Mouse (Mus musculus): ENCODE data around the gene Cdh13. TPM values are rescaled to one million over a fixed set of nuclear protein-coding genes. Genes with fewer than 3 reads are reported as not detected.

The Cdh13 gene
- polyA plus RNA-seq, 1 experiment, result 18.4 TPM

- TF ChIP-seq CTCF (IDR thresholded peaks at IDR 0.05; ENCODE audit: borderline replicate concordance, insufficient read depth, low read depth, low read length) (no peak), POLR2A (IDR thresholded peaks at IDR 0.05; ENCODE audit: borderline replicate concordance, insufficient read depth, low read length) (no peak)
- Histone ChIP-seq H3K4me1 (ENCODE audit: control insufficient read depth, insufficient read depth, low read length) (no peaks in the 10 kb centered on the region), H3K4me3 (replicated peaks; ENCODE audit: insufficient read depth, low read depth, low read length) (no peak overlapping the region), H3K27ac (ENCODE audit: insufficient read depth, low read length) (no peak overlapping the region), H3K27me3 (ENCODE audit: control insufficient read depth, insufficient read depth, low read length) (no peaks in the 10 kb centered on the region)
- peak in 1 of 2 experiments; percentile 13 for DNase-seq
- 94% methylated on average over 3 of the region's 3 CpGs for WGBS
These were observed 181.9 kb downstream of the Cdh13 start for GRCm38 (mm10) chr8:118465330-118465948.

- 65% methylated on average over 9 of the region's 9 CpGs for WGBS
These were observed 194.1 kb downstream of the Cdh13 start for GRCm38 (mm10) chr8:118477587-118477986.

GRCm38 (mm10) chr8:118488735-118489134, 205.2 kb downstream of the Cdh13 start:
- 25% methylated on average over 4 of the region's 4 CpGs for WGBS
- DNase-seq, result no peak
- Histone ChIP-seq H3K27ac (ENCODE audit: insufficient read depth, low read length) (no peak overlapping the region), H3K4me1 (ENCODE audit: control insufficient read depth, insufficient read depth, low read length) (no peaks in the 10 kb centered on the region), H3K27me3 (ENCODE audit: control insufficient read depth, insufficient read depth, low read length) (no peaks in the 10 kb centered on the region), H3K4me3 (replicated peaks; ENCODE audit: insufficient read depth, low read depth, low read length) (no peak overlapping the region)
- TF ChIP-seq CTCF (IDR thresholded peaks at IDR 0.05; ENCODE audit: borderline replicate concordance, insufficient read depth, low read depth, low read length), result no peak
- no peak for TF ChIP-seq POLR2A (IDR thresholded peaks at IDR 0.05; ENCODE audit: borderline replicate concordance, insufficient read depth, low read length)

More at GRCm38 (mm10) chr8:118477587-118477986, 194.1 kb downstream of the Cdh13 start:
- no peak for TF ChIP-seq CTCF (IDR thresholded peaks at IDR 0.05; ENCODE audit: borderline replicate concordance, insufficient read depth, low read depth, low read length)
- TF ChIP-seq POLR2A (IDR thresholded peaks at IDR 0.05; ENCODE audit: borderline replicate concordance, insufficient read depth, low read length), result no peak
- peak in 1 of 2 experiments; percentile 7 for DNase-seq
- H3K4me1 ChIP-seq (ENCODE audit: control insufficient read depth, insufficient read depth, low read length), result no peaks in the 10 kb centered on the region
- no peaks in the 10 kb centered on the region; the same call in 1 of the 2 replicates for H3K27me3 ChIP-seq (ENCODE audit: control insufficient read depth, insufficient read depth, low read length)
- H3K4me3 ChIP-seq (replicated peaks; ENCODE audit: insufficient read depth, low read depth, low read length), result no peak overlapping the region
- H3K27ac ChIP-seq (ENCODE audit: insufficient read depth, low read length), result no peak overlapping the region

GRCm38 (mm10) chr8:118502509-118502908, 219.0 kb downstream of the Cdh13 start:
- no peaks in the 10 kb centered on the region for H3K27me3 ChIP-seq (ENCODE audit: control insufficient read depth, insufficient read depth, low read length)
- no peaks in the 10 kb centered on the region for H3K4me1 ChIP-seq (ENCODE audit: control insufficient read depth, insufficient read depth, low read length)
- TF ChIP-seq CTCF (IDR thresholded peaks at IDR 0.05; ENCODE audit: borderline replicate concordance, insufficient read depth, low read depth, low read length), result no peak
- no peak for TF ChIP-seq POLR2A (IDR thresholded peaks at IDR 0.05; ENCODE audit: borderline replicate concordance, insufficient read depth, low read length)
- no peak for DNase-seq
- H3K27ac ChIP-seq (ENCODE audit: insufficient read depth, low read length), result no peak overlapping the region
- H3K4me3 ChIP-seq (replicated peaks; ENCODE audit: insufficient read depth, low read depth, low read length), result no peak overlapping the region
- WGBS, result 80% methylated on average over 8 of the region's 8 CpGs

DNA sequence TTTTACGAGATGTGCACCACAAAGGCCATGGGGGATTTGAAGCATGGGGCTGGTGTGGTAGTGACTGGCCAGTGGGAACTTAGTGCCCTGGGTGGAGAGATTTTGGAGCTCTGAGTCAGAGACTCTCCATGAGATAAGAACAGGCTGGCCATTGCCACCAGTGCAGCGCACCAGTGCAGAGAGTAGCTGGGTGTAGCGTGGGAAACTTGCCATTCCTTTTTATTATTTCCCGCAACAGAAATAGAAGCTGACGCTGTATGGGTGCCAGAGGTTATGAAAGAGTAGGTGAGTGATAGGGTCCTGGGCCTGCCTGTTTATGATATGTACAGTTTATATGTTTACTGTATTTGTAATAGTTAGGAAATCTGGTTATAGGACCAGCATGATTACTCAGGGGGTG, 225.9 kb downstream of the Cdh13 start:
- Histone ChIP-seq H3K4me3 (replicated peaks; ENCODE audit: insufficient read depth, low read depth, low read length) (no peak overlapping the region), H3K27ac (ENCODE audit: insufficient read depth, low read length) (no peak overlapping the region), H3K27me3 (ENCODE audit: control insufficient read depth, insufficient read depth, low read length) (no peaks in the 10 kb centered on the region; the same call in 1 of the 2 replicates), H3K4me1 (ENCODE audit: control insufficient read depth, insufficient read depth, low read length) (no peaks in the 10 kb centered on the region)
- no peak for TF ChIP-seq CTCF (IDR thresholded peaks at IDR 0.05; ENCODE audit: borderline replicate concordance, insufficient read depth, low read depth, low read length)
- TF ChIP-seq POLR2A (IDR thresholded peaks at IDR 0.05; ENCODE audit: borderline replicate concordance, insufficient read depth, low read length), result no peak
- no peak for DNase-seq
- WGBS, result 98% methylated on average over 5 of the region's 5 CpGs

DNA sequence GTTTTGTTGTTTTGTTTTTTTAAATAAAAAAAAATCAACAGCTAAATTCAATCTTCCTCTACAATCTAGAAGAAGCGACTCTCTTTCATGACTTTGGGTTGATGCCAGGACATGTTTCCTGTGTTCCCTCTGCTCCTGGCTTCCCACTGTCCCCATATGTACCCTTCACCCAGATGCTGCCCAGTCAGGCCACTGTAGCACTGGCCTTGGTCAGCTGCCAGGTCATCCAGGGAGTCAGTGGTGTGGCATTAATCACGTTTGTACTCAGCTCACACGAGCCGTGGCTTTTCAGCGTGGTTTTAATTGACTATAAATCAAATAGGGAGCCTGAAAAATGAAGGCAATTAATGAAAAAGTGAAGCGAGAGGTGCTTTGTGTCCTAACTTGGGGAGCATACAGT, 229.7 kb downstream of the Cdh13 start:
- DNase-seq, result no peak
- H3K4me3 ChIP-seq (replicated peaks; ENCODE audit: insufficient read depth, low read depth, low read length), result no peak overlapping the region
- H3K4me1 ChIP-seq (ENCODE audit: control insufficient read depth, insufficient read depth, low read length), result peaks cover 14% of the 10 kb centered on the region
- H3K27ac ChIP-seq (ENCODE audit: insufficient read depth, low read length), result no peak overlapping the region
- H3K27me3 ChIP-seq (ENCODE audit: control insufficient read depth, insufficient read depth, low read length), result no peaks in the 10 kb centered on the region; the same call in 1 of the 2 replicates
- TF ChIP-seq POLR2A (IDR thresholded peaks at IDR 0.05; ENCODE audit: borderline replicate concordance, insufficient read depth, low read length), result no peak
- no peak for TF ChIP-seq CTCF (IDR thresholded peaks at IDR 0.05; ENCODE audit: borderline replicate concordance, insufficient read depth, low read depth, low read length)
- 62% methylated on average over 6 of the region's 6 CpGs for WGBS

- peaks cover 19% of the 10 kb centered on the region for H3K4me1 ChIP-seq (ENCODE audit: control insufficient read depth, insufficient read depth, low read length)
- TF ChIP-seq CTCF (IDR thresholded peaks at IDR 0.05; ENCODE audit: borderline replicate concordance, insufficient read depth, low read depth, low read length) (no peak), POLR2A (IDR thresholded peaks at IDR 0.05; ENCODE audit: borderline replicate concordance, insufficient read depth, low read length) (no peak)
- WGBS, result 22% methylated on average over 5 of the region's 6 CpGs
These were observed 232.1 kb downstream of the Cdh13 start for GRCm38 (mm10) chr8:118515616-118516015.

DNA sequence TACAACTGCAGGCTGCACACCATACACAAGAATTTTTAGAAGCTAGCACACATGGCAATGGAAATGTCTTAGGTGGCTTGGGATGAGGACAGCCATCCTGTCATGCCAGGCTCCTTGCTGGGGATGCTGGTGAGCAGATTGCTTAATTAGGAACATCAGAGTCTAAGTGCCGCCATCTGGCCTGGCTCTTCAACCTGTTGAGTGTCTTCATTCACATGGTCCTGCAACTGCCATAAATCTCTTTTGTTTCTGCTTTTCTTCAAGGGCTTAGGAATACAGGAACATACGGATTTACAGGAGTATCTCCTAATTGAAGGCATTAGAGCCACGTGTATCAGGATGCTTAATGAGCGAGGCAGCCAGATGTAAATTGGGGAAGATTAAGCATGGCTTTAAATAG, 233.5 kb downstream of the Cdh13 start:
- H3K27me3 ChIP-seq (ENCODE audit: control insufficient read depth, insufficient read depth, low read length), result no peaks in the 10 kb centered on the region; the same call in 1 of the 2 replicates
- TF ChIP-seq POLR2A (IDR thresholded peaks at IDR 0.05; ENCODE audit: borderline replicate concordance, insufficient read depth, low read length) (no peak), CTCF (IDR thresholded peaks at IDR 0.05; ENCODE audit: borderline replicate concordance, insufficient read depth, low read depth, low read length) (no peak)
- no peak overlapping the region for H3K27ac ChIP-seq (ENCODE audit: insufficient read depth, low read length)

More at GRCm38 (mm10) chr8:118515616-118516015, 232.1 kb downstream of the Cdh13 start:
- DNase-seq, result peak in 1 of 2 experiments; percentile 19
- H3K27me3 ChIP-seq (ENCODE audit: control insufficient read depth, insufficient read depth, low read length), result no peaks in the 10 kb centered on the region; the same call in 1 of the 2 replicates
- H3K4me3 ChIP-seq (replicated peaks; ENCODE audit: insufficient read depth, low read depth, low read length), result no peak overlapping the region
- no peak overlapping the region for H3K27ac ChIP-seq (ENCODE audit: insufficient read depth, low read length)

More for the DNA sequence above, 233.5 kb downstream of the Cdh13 start:
- WGBS, result 61% methylated on average over 4 of the region's 4 CpGs
- peaks cover 19% of the 10 kb centered on the region for H3K4me1 ChIP-seq (ENCODE audit: control insufficient read depth, insufficient read depth, low read length)
- H3K4me3 ChIP-seq (replicated peaks; ENCODE audit: insufficient read depth, low read depth, low read length), result no peak overlapping the region
- DNase-seq, result peak; percentile 24 to 53
